Mouse (Mus musculus): Measurements from ENCODE around the gene Gucy1b1. TPM values are rescaled to one million over a fixed set of nuclear protein-coding genes. Genes with fewer than 3 reads are reported as not detected.

Gene Gucy1b1
- polyA plus RNA-seq (2016; fragmentation: Nextera tagmentation; extraction: Ambion mirVana), result 14.1 and 14.7 TPM in 2 replicates

- H3K4me1 ChIP-seq, result no peaks in the 10 kb centered on the region
- peak within 1 kb of the TSS; percentile 39; the same call in 1 of the 2 replicates for H3K9ac ChIP-seq
- H3K4me2 ChIP-seq, result peak within 1 kb of the TSS; percentile 58
- H3K27ac ChIP-seq, result peak within 1 kb of the TSS; percentile 40; the same call in 1 of the 2 replicates
- WGBS (ENCODE audit: insufficient replicate concordance), result 2% methylated on average over 25 of the region's 25 CpGs
- peak; percentile 86 for ATAC-seq
- peak within 1 kb of the TSS; percentile 50 for H3K4me3 ChIP-seq
- peaks cover 27% of the 10 kb centered on the region for H3K27me3 ChIP-seq (replicated peaks)
- H3K9me3 ChIP-seq (replicated peaks), result no peaks in the 10 kb centered on the region
- no peaks in the 10 kb centered on the region for H3K36me3 ChIP-seq
These were observed at the start of gene Gucy1b1 for GRCm38 (mm10) chr3:82074201-82074851. TSS of gene Gucy1b1 (minus strand) at chr3:82074689.

- Histone ChIP-seq H3K9me3 (replicated peaks) (no peaks in the 10 kb centered on the region), H3K4me2 (no peak overlapping the region), H3K4me3 (no peak overlapping the region), H3K27ac (no peak overlapping the region), H3K27me3 (replicated peaks) (no peaks in the 10 kb centered on the region), H3K4me1 (no peaks in the 10 kb centered on the region), H3K9ac (no peak overlapping the region), H3K36me3 (no peaks in the 10 kb centered on the region)
- 59% methylated on average over 1 of the region's 1 CpGs for whole genome bisulfite sequencing (ENCODE audit: insufficient replicate concordance)
- no peak for ATAC-seq
These were observed 44.4 kb upstream of the Gucy1b1 start for GRCm38 (mm10) chr3:82118916-82119315.

GRCm38 (mm10) chr3:82112439-82112838 lies 38.0 kb upstream of the Gucy1b1 start:
- WGBS (ENCODE audit: insufficient replicate concordance), result 28% methylated on average over 2 of the region's 2 CpGs
- no peak for ATAC-seq
- H3K4me2 ChIP-seq, result no peak overlapping the region
- H3K27ac ChIP-seq, result no peak overlapping the region; the same call in 1 of the 2 replicates
- H3K4me3 ChIP-seq, result no peak overlapping the region
- H3K4me1 ChIP-seq, result 0 out of 2 replicates have a peak, but pooled peaks cover 13% of the 10 kb centered on the region
- H3K9ac ChIP-seq, result no peak overlapping the region
- H3K36me3 ChIP-seq, result no peaks in the 10 kb centered on the region
- H3K9me3 ChIP-seq (replicated peaks), result no peaks in the 10 kb centered on the region
- no peaks in the 10 kb centered on the region for H3K27me3 ChIP-seq (replicated peaks)

GRCm38 (mm10) chr3:82111986-82112385 lies 37.5 kb upstream of the Gucy1b1 start:
- H3K36me3 ChIP-seq, result no peaks in the 10 kb centered on the region
- no peak overlapping the region; the same call in 1 of the 2 replicates for H3K27ac ChIP-seq
- ATAC-seq, result no peak
- no peak overlapping the region for H3K9ac ChIP-seq
- no peak overlapping the region for H3K4me2 ChIP-seq
- no peaks in the 10 kb centered on the region for H3K27me3 ChIP-seq (replicated peaks)
- no peaks in the 10 kb centered on the region for H3K9me3 ChIP-seq (replicated peaks)
- WGBS (ENCODE audit: insufficient replicate concordance), result 46% methylated on average over 3 of the region's 3 CpGs
- no peak overlapping the region for H3K4me3 ChIP-seq
- H3K4me1 ChIP-seq, result 0 out of 2 replicates have a peak, but pooled peaks cover 13% of the 10 kb centered on the region

DNA sequence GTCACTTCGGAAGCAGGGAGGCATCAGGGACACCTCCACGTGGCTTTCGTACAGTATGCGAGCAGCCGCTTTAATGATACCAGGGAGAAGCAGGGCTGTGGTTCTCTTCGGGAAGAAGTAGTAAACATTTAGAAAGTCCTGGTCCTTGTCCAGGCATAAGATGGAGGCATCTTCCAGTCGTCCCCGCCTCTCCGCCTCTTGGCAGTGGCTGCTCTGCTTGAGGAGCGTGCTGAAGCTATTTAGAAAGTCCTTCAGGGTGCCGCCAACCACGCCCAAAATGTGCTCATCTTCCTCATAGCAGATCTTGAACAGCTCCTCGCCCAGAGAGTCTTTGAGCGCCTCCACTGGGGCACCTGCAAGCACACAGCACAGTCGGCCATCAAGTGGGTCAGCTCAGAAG lies 34.5 kb upstream of the Gucy1b1 start:
- 80% methylated on average over 15 of the region's 15 CpGs for WGBS (ENCODE audit: insufficient replicate concordance)
- Histone ChIP-seq H3K9me3 (replicated peaks) (no peaks in the 10 kb centered on the region), H3K27me3 (replicated peaks) (no peaks in the 10 kb centered on the region), H3K4me2 (no peak overlapping the region), H3K4me3 (no peak overlapping the region), H3K36me3 (no peaks in the 10 kb centered on the region), H3K9ac (no peak overlapping the region), H3K27ac (no peak overlapping the region), H3K4me1 (0 out of 2 replicates have a peak, but pooled peaks cover 13% of the 10 kb centered on the region)
- no peak for ATAC-seq

DNA sequence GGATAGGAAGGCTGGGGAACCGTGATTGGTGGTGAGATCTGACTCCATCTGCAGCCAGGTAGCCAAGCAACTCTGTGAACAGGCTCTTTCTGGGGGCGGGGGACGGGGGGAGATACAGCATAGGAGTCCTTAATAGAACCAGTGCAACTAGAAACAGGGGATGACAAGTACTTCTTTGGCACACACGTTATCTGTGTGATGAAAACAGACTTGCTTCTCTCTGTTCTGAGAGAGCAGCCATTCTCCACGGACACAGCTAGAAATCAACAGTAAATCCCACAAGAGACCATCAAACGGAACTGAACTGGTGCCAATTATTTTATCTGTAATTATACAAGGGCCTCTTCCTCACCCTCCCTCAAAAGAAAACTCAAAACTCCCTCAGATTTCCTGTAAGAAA lies 29.7 kb upstream of the Gucy1b1 start:
- Histone ChIP-seq H3K27me3 (replicated peaks) (no peaks in the 10 kb centered on the region), H3K27ac (no peak overlapping the region), H3K9me3 (replicated peaks) (no peaks in the 10 kb centered on the region), H3K4me1 (no peaks in the 10 kb centered on the region), H3K36me3 (no peaks in the 10 kb centered on the region), H3K4me3 (no peak overlapping the region), H3K4me2 (no peak overlapping the region), H3K9ac (no peak overlapping the region)
- ATAC-seq, result no peak
- 66% methylated on average over 6 of the region's 6 CpGs for WGBS (ENCODE audit: insufficient replicate concordance)

DNA sequence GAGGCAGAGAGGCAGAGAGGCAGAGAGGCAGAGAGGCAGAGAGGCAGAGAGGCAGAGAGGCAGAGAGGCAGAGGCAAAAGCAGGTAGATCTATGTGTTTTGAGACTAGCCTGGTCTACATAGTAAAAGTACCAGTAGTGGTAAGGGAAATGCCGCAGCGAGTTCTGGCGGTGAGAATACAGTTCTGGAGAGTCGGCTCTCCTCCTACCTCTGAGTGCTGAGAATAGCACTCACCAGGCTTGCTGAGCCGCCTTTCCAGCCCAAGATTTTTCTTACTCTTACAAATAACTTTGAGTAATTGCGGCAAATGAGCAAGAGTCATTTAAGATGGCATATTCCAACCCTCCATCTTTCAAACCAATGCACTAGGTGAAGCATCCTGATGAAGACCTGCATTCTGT lies 24.6 kb upstream of the Gucy1b1 start:
- no peak overlapping the region for H3K9ac ChIP-seq
- no peaks in the 10 kb centered on the region for H3K36me3 ChIP-seq
- H3K4me2 ChIP-seq, result no peak overlapping the region
- 79% methylated on average over 6 of the region's 6 CpGs for WGBS (ENCODE audit: insufficient replicate concordance)
- H3K4me1 ChIP-seq, result no peaks in the 10 kb centered on the region
- no peak overlapping the region for H3K4me3 ChIP-seq
- H3K27ac ChIP-seq, result no peak overlapping the region
- no peak for ATAC-seq
- H3K27me3 ChIP-seq (replicated peaks), result no peaks in the 10 kb centered on the region
- no peaks in the 10 kb centered on the region for H3K9me3 ChIP-seq (replicated peaks)

- H3K36me3 ChIP-seq, result no peaks in the 10 kb centered on the region
- H3K9ac ChIP-seq, result no peak overlapping the region
- WGBS (ENCODE audit: insufficient replicate concordance), result 50% methylated on average over 2 of the region's 2 CpGs
- no peaks in the 10 kb centered on the region for H3K4me1 ChIP-seq
- H3K4me3 ChIP-seq, result no peak overlapping the region
- no peak for ATAC-seq
- no peak overlapping the region for H3K4me2 ChIP-seq
- no peaks in the 10 kb centered on the region for H3K9me3 ChIP-seq (replicated peaks)
- H3K27ac ChIP-seq, result no peak overlapping the region
- H3K27me3 ChIP-seq (replicated peaks), result no peaks in the 10 kb centered on the region
These were observed 22.3 kb upstream of the Gucy1b1 start for GRCm38 (mm10) chr3:82096801-82097200.

DNA sequence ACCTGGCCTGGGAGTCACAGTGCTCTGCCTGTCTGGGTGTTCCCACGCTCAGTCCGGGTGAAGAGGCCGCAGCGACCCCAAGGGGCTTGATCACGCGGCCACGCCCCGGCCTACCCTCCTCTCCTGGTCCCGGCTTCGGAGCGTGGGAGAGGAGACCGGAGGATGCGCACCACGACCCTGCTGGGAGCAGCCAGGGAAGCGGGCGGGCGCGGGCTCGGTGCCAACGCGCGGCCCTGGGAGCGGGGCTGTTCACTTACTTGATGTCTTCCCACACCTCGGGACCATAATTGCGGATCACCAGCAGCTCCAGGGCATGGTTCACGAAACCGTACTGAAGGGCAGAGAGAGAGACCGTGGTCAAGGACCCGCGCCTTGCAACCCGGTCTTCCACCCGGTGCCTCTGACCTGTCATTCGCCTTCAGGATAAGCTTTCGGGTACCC lies 728 bp downstream of the Gucy1b1 start:
- no peaks in the 10 kb centered on the region for H3K9me3 ChIP-seq (replicated peaks)
- no peaks in the 10 kb centered on the region for H3K4me1 ChIP-seq
- peak overlapping the region; percentile 40; the same call in 1 of the 2 replicates for H3K27ac ChIP-seq
- no peaks in the 10 kb centered on the region for H3K36me3 ChIP-seq
- H3K4me3 ChIP-seq, result peak overlapping the region; percentile 50
- H3K4me2 ChIP-seq, result peak overlapping the region; percentile 58
- ATAC-seq, result no peak
- H3K9ac ChIP-seq, result peak overlapping the region; percentile 39; the same call in 1 of the 2 replicates
- 2% methylated on average over 34 of the region's 34 CpGs for WGBS (ENCODE audit: insufficient replicate concordance)
- peaks cover 27% of the 10 kb centered on the region for H3K27me3 ChIP-seq (replicated peaks)

GRCm38 (mm10) chr3:82067830-82068229 lies 6.7 kb downstream of the Gucy1b1 start:
- Histone ChIP-seq H3K4me3 (no peak overlapping the region), H3K9me3 (replicated peaks) (no peaks in the 10 kb centered on the region), H3K4me2 (no peak overlapping the region), H3K4me1 (no peaks in the 10 kb centered on the region), H3K9ac (no peak overlapping the region), H3K27me3 (replicated peaks) (peaks cover under 1% of the 10 kb centered on the region), H3K36me3 (no peaks in the 10 kb centered on the region), H3K27ac (no peak overlapping the region)
- no peak for ATAC-seq
- WGBS (ENCODE audit: insufficient replicate concordance), result 74% methylated on average over 5 of the region's 5 CpGs

- H3K27ac ChIP-seq, result 0 out of 2 replicates have a peak overlapping the region, but pooled peaks have one; percentile 22
- H3K27me3 ChIP-seq (replicated peaks), result no peaks in the 10 kb centered on the region
- peaks cover 16% of the 10 kb centered on the region; the same call in 1 of the 2 replicates for H3K4me1 ChIP-seq
- no peak overlapping the region for H3K4me2 ChIP-seq
- ATAC-seq, result peak; percentile 77
- no peaks in the 10 kb centered on the region for H3K9me3 ChIP-seq (replicated peaks)
- no peak overlapping the region for H3K4me3 ChIP-seq
- H3K9ac ChIP-seq, result no peak overlapping the region
- no peaks in the 10 kb centered on the region for H3K36me3 ChIP-seq
- WGBS (ENCODE audit: insufficient replicate concordance), result 25% methylated on average over 9 of the region's 9 CpGs
These were observed 12.9 kb downstream of the Gucy1b1 start for GRCm38 (mm10) chr3:82061402-82062180.

- no peak overlapping the region for H3K27ac ChIP-seq
- no peaks in the 10 kb centered on the region for H3K27me3 ChIP-seq (replicated peaks)
- H3K4me1 ChIP-seq, result peaks cover 16% of the 10 kb centered on the region; the same call in 1 of the 2 replicates
- H3K4me3 ChIP-seq, result no peak overlapping the region
- WGBS (ENCODE audit: insufficient replicate concordance), result 29% methylated on average over 5 of the region's 5 CpGs
- no peaks in the 10 kb centered on the region for H3K36me3 ChIP-seq
- ATAC-seq, result no peak
- H3K4me2 ChIP-seq, result no peak overlapping the region
- no peaks in the 10 kb centered on the region for H3K9me3 ChIP-seq (replicated peaks)
- no peak overlapping the region for H3K9ac ChIP-seq
These were observed 17.3 kb downstream of the Gucy1b1 start for GRCm38 (mm10) chr3:82057201-82057600.
